In the genomic region with DNA sequence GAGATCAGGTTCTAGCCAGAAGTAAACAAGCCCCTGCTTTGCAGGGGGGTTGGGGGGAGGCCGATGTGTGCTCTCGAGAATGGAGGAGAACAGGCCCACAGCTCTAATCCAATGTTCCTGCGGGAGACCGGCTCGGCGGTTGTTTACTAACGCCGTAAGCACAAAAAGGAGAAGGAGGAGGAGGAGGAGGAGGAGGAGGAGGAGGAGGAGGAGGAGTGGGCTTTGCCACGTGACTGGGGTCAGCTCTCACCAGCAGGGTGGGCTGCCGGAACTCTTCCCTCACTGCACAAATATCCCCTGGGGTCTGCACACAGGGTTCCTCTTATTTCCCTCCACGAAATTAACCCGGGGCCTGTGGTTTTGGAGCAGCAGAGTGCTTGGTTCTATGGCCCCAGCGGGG, we compare ENCODE assay signal across 8 mouse cellular contexts. TPM values are rescaled to one million over a fixed set of nuclear protein-coding genes. Genes with fewer than 3 reads are reported as not detected.
DNase-seq lines count a peak whose midpoint lies in the region; ATAC-seq and TF ChIP-seq lines count a peak whose summit lies in the region.

No protein-coding gene starts in this region.

- no peak for TF ChIP-seq EP300 in lung, postnatal 0 days (IDR thresholded peaks at IDR 0.05)

- H3K9ac ChIP-seq in lung, postnatal 0 days (replicated peaks; ENCODE audit: low read depth): 0 out of 2 replicates have a peak overlapping the region, but pooled peaks have one; percentile 20
- peak overlapping the region; percentile 74 for H3K9ac ChIP-seq in hindbrain, embryonic 13.5 days
- peak overlapping the region; percentile 67 for H3K9ac ChIP-seq in midbrain, embryonic 13.5 days (replicated peaks)

- H3K27me3 ChIP-seq in lung, postnatal 0 days (replicated peaks; ENCODE audit: insufficient read depth, low read length): no peaks in the 10 kb centered on the region
- H3K27me3 ChIP-seq in hindbrain, embryonic 13.5 days: no peaks in the 10 kb centered on the region
- no peaks in the 10 kb centered on the region for H3K27me3 ChIP-seq in midbrain, embryonic 13.5 days

- peaks cover 14% of the 10 kb centered on the region; the same call in 1 of the 2 replicates for H3K4me1 ChIP-seq in lung, postnatal 0 days (ENCODE audit: insufficient read depth, low read depth, low read length)
- H3K4me1 ChIP-seq in hindbrain, embryonic 13.5 days (replicated peaks): peaks cover 48% of the 10 kb centered on the region
- H3K4me1 ChIP-seq in midbrain, embryonic 13.5 days (replicated peaks): peaks cover 42% of the 10 kb centered on the region

- peak overlapping the region; percentile 96 for H3K4me2 ChIP-seq in lung, postnatal 0 days (replicated peaks; ENCODE audit: low read depth, low read length)
- H3K4me2 ChIP-seq in hindbrain, embryonic 13.5 days: peak overlapping the region; percentile 93
- H3K4me2 ChIP-seq in midbrain, embryonic 13.5 days (replicated peaks): peak overlapping the region; percentile 88

- DNase-seq in cerebellum, adult 9-10 months: peak; percentile 18
- no peak for DNase-seq in lung, postnatal 0 days (ENCODE audit: low spot score)
- no peak for DNase-seq in lung, adult 18-20 months

- H3K36me3 ChIP-seq in lung, postnatal 0 days (ENCODE audit: insufficient read depth, low read length): no peaks in the 10 kb centered on the region
- H3K36me3 ChIP-seq in hindbrain, embryonic 13.5 days: no peaks in the 10 kb centered on the region
- no peaks in the 10 kb centered on the region for H3K36me3 ChIP-seq in midbrain, embryonic 13.5 days

- ATAC-seq in cerebellum, adult (ENCODE audit: insufficient number of reproducible peaks, low FRiP score, low TSS enrichment): no peak
- ATAC-seq in lung, postnatal 0 days: no peak
- peak; percentile 11; the same call in 1 of the 2 replicates for ATAC-seq in hindbrain, embryonic 13.5 days (ENCODE audit: low FRiP score)
- ATAC-seq in midbrain, embryonic 13.5 days: peak; percentile 16
- ATAC-seq in monocyte, adult 5-6 weeks (replicated peaks; ENCODE audit: insufficient number of reproducible peaks, low FRiP score, low TSS enrichment, poor library complexity, severe bottlenecking): no peak
- ATAC-seq in inflammation-experienced regulatory T-cells, adult 6 months: no peak

- WGBS in lung, postnatal 0 days: 1% methylated on average over 7 of the region's 13 CpGs
- WGBS in hindbrain, embryonic 13.5 days: 2% methylated on average over 13 of the region's 13 CpGs
- 0% methylated on average over 7 of the region's 13 CpGs for WGBS in midbrain, embryonic 13.5 days

- no peaks in the 10 kb centered on the region for H3K9me3 ChIP-seq in lung, postnatal 0 days (ENCODE audit: low read length)
- H3K9me3 ChIP-seq in hindbrain, embryonic 13.5 days: no peaks in the 10 kb centered on the region
- no peaks in the 10 kb centered on the region for H3K9me3 ChIP-seq in midbrain, embryonic 13.5 days

- no peak for TF ChIP-seq CTCF in lung, postnatal 0 days (IDR thresholded peaks at IDR 0.05)

- peak overlapping the region; percentile 95; the same call in 1 of the 2 replicates for H3K27ac ChIP-seq in lung, postnatal 0 days (ENCODE audit: low read length)
- H3K27ac ChIP-seq in hindbrain, embryonic 13.5 days: peak overlapping the region; percentile 90
- peak overlapping the region; percentile 92 for H3K27ac ChIP-seq in midbrain, embryonic 13.5 days

- peak overlapping the region; percentile 87; the same call in 1 of the 2 replicates for H3K4me3 ChIP-seq in lung, postnatal 0 days (ENCODE audit: low read depth, low read length)
- peak overlapping the region; percentile 74 for H3K4me3 ChIP-seq in hindbrain, embryonic 13.5 days
- peak overlapping the region; percentile 67 for H3K4me3 ChIP-seq in midbrain, embryonic 13.5 days (replicated peaks)

RNA-seq across cellular contexts. Expression of gene Stx16, which starts 1.5 kb away (rescaled TPM):
- polyA plus RNA-seq in lung, postnatal 0 days (2015; fragmentation: Nextera tagmentation; extraction: Ambion mirVana): 5.2 and 7.3 TPM in 2 replicates
- polyA plus RNA-seq in hindbrain, embryonic 13.5 days (2015; fragmentation: Nextera tagmentation; extraction: Ambion mirVana): 9.6 and 11.9 TPM in 2 replicates
- 13.4 and 15.0 TPM in 2 replicates for polyA plus RNA-seq in midbrain, embryonic 13.5 days (2015; fragmentation: Nextera tagmentation; extraction: Ambion mirVana)
- 53.2 to 57.0 TPM (median 54.4 TPM) in 3 replicates for total RNA-seq in monocyte, adult 5-6 weeks (2017)
- polyA plus RNA-seq in inflammation-experienced regulatory T-cells, adult 6 months (2017; shearing (Covaris generic)): 10 to 100 TPM; 11.3 to 22.3 (median 19.4) TPM

RNA-seq across cellular contexts. Expression of gene Npepl1, which starts 35.5 kb away (rescaled TPM):
- 58.0 and 60.2 TPM in 2 replicates for polyA plus RNA-seq in lung, postnatal 0 days (2015; fragmentation: Nextera tagmentation; extraction: Ambion mirVana)
- 15.0 and 15.5 TPM in 2 replicates for polyA plus RNA-seq in hindbrain, embryonic 13.5 days (2015; fragmentation: Nextera tagmentation; extraction: Ambion mirVana)
- polyA plus RNA-seq in midbrain, embryonic 13.5 days (2015; fragmentation: Nextera tagmentation; extraction: Ambion mirVana): 18.5 and 20.4 TPM in 2 replicates
- total RNA-seq in monocyte, adult 5-6 weeks (2017): 12.7 to 23.3 TPM (median 20.4 TPM) in 3 replicates
- polyA plus RNA-seq in inflammation-experienced regulatory T-cells, adult 6 months (2017; shearing (Covaris generic)): 10 to 100 TPM; 18.6 to 29.0 (median 24.8) TPM

Comparison
In these comparisons a context has a peak if more than half of its experiments do, and no peak if none do; other contexts are left out.
1. ATAC-seq: peak in hindbrain, embryonic 13.5 days (single experiment) and midbrain, embryonic 13.5 days (single experiment); none in cerebellum, adult (single experiment), lung, postnatal 0 days (single experiment), monocyte, adult 5-6 weeks (single experiment) and inflammation-experienced regulatory T-cells, adult 6 months (single experiment).
2. H3K9ac ChIP-seq: peak in every context shown above with its lines; median percentile 74 in hindbrain, embryonic 13.5 days; 67 in midbrain, embryonic 13.5 days; 20 in lung, postnatal 0 days.
3. Peak in every context shown above with its lines, with median percentiles within 50 percentile points of each other: H3K27ac ChIP-seq, H3K4me2 ChIP-seq and H3K4me3 ChIP-seq.